Mouse (Mus musculus) regulatory T cell (primary cell): ENCODE results near the gene Taok2.
"Not testable (repeated sequence)": the region's sequence is repeated elsewhere in the genome, so short reads cannot be mapped to it uniquely, and the experiment has no call there.

Experiments used
- in situ Hi-C: fragments of 300-600 bp; cut with MboI, MseI; formaldehyde crosslinking; loops from one replicate; pipeline ENCODE4 v1.15.1; 2025; ENCODE audit warnings: high pct_unique_total_duplicates

Gene Taok2

DNA sequence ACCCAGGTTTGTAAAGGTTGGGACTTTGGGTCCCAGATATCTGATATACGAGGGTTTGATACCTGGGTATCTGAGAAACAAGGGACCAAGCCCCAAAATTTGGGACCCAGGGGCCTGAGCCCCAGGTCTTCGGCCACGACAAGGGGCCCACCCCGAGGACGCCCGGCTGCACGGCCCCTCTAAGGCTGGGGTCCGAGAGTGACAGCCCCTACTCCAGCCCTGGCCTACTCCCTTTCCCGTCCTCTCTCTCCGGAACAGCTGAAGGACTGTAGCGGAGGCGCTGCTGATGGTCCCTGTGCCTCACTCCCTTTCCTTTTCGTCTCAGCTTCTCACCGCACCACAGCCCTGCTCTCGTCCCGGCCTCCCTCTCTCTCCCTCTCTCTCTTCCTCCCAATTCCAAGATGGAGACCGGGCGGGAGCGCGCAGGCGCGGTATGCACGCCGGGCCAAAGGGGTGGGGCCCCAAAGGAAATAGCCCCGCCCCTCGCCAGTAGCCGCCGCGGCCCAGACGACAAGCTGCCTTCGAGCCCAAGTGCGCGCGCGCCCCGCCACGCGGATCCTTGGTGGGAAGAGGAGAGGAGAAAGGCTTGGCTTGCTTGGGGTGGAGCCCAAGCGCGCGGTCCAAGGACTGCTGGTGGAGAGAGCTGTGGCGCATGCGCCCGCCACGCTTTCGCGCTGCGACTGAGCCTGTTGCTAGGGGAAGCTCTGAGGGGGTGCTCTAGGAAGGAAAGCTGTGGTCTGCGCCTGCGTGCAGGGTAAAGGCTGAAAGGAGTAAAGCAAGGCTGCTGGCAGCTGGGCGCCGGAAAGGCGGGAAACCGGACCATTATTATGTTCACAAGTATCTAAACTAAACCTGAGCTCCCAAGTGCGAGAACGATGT, at the start of gene Taok2:
Gene Taok2 (minus strand): TSS at position 418 of the 879 bp plus-strand sequence.
- in situ Hi-C loops: no loop called here

DNA sequence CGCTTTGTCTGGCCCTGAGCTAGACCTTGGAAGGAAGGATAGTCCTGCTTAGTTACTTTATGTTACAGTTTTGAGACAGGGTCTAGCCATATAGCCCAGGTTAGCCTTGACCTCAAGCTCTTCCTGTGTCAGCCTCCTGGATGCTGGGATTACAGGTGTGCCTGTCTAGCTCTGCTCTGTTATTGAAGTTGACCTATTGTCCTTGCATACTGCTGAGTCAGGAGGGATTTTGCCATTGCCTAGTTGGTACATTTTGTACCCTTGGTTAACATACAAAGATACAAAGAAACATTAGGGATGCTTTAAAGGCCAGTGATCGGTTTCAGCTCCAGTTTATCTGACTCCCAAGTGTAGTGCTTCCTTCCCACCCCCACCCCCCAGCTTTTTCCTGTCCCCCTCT, 48.1 kb upstream of the Taok2 start:
- in situ Hi-C loops: no loop called here

DNA sequence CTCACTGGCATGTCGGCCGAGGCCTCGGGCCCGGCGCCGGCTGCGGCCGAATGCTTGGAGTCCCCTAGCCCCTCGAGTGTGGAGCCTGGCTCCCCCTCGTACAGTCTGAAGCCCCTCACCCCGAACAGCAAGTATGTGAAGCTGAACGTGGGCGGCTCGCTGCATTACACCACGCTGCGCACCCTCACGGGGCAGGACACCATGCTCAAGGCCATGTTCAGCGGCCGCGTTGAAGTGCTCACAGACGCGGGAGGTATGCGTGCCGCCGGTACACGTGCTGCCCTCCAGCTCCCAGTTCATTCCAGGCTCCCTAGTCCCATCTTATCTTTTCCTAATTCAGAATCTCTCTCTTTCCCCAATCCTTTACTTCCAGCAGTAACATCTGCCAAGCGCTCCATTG, 44.5 kb upstream of the Taok2 start:
- in situ Hi-C loops: loop anchor here (5.0 kb wide), 1 partner anchor 52 kb away; no protein-coding TSS in a partner anchor

- in situ Hi-C loops: loop anchor here (5.0 kb wide), 1 partner anchor 51 kb away; no protein-coding TSS in a partner anchor
Observed at GRCm38 (mm10) chr7:126928384-126929037, 44.0 kb upstream of the Taok2 start, which contains the start of gene Kctd13. Gene Kctd13 (plus strand): TSS chr7:126928879.

- in situ Hi-C loops: loop anchor here (5.0 kb wide), 1 partner anchor 49 kb away; no protein-coding TSS in a partner anchor
Observed at GRCm38 (mm10) chr7:126926299-126926698, 41.8 kb upstream of the Taok2 start.

GRCm38 (mm10) chr7:126923999-126924398, 39.5 kb upstream of the Taok2 start:
- in situ Hi-C loops: no loop called here

GRCm38 (mm10) chr7:126922624-126923060, 38.1 kb upstream of the Taok2 start, which contains the start of gene Tmem219:
Gene Tmem219 (minus strand): TSS chr7:126922917.
- in situ Hi-C loops: no loop called here

DNA sequence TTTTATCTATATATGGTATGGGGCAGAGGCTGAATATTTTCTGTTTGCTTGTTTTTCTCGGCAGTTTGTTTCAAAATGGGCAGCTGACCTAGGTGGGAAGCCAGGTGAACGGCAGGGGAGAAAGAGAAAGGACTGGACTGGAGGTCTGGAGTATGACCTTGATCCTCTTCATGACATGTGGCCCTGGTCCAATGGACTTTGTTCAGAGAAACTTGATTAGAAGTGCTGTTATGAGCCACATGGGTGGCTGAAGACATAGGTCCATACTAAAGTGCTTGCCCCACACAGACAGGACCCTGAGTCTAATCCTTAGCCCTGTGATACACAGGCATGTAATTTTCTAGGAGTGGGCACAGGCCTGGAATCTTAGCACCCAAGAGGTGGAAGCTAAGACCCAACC, 37.1 kb upstream of the Taok2 start:
- in situ Hi-C loops: no loop called here

DNA sequence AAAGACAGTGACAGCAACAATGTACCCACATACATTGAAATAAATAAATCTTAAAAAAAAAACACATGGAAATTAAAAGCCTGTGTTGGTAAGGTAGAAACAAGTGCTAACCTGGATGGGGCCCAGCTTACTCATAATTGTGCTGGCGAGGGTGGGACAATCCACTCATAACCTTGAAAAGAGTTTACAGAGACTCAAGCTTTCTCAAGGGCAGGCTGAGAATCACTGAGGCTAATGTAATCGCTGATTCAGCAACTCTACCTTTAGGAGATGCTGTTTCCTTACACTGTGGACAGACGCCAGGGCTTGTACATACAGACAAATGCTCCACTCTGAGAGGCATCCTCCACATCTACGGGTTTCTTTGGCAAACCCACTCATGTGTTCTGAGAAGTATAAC, 35.5 kb upstream of the Taok2 start:
- in situ Hi-C loops: no loop called here

DNA sequence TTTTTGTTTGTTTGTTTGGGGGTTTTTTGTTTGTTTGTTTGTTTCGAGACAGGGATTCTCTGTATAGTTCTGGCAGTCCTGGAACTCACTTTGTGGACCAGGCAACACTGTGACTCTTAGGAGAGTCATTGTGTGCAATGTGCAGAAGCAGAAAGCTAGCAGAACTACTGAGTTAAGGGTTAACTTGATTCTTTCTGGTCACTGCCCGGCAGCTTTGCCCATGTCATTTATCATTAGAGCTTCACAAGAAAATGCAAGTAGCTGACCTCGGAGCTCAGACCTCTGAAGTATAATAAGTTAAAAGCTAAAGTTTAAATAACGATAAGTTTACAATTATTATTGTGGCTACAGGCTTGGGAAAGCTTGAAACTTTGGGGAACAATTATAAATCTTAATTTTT, 33.9 kb upstream of the Taok2 start:
- in situ Hi-C loops: not testable (repeated sequence)

DNA sequence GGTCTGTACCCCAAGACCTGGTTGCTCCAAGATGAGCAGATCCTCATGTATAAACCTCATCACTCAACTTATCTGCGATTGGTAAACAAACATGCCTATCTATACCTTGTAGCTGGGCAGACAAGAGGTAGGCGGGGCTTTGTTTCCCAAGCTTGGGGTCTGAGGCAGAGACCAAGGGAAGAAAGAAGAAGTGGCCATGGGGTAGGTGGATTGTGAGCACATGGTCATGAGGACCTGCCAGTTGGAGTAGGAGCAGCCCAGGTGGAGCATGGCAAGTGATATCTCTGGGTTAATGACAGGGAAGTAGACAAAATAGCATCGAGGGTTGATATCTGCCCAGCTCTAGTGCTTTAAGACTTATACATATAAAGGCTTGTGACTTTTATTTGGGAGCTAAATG, 30.3 kb upstream of the Taok2 start:
- in situ Hi-C loops: no loop called here

- in situ Hi-C loops: no loop called here
Observed at GRCm38 (mm10) chr7:126905590-126905989, 21.1 kb upstream of the Taok2 start.

DNA sequence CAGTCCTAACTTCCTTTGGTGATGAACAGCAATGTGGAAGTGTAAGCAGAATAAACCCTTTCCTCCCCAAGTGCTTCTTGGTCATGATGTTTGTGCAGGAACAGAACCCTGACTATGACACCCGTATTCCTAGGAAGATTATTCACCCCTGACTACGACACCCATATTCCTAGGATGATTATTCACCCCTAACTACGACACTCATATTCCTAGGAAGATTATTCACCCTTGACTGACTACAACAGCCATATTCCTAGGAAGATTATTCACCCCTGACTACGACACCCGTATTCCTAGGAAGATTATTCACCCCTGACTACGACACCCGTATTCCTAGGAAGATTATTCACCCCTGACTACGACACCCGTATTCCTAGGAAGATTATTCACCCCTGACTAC, 15.3 kb upstream of the Taok2 start:
- in situ Hi-C loops: not testable (repeated sequence)

DNA sequence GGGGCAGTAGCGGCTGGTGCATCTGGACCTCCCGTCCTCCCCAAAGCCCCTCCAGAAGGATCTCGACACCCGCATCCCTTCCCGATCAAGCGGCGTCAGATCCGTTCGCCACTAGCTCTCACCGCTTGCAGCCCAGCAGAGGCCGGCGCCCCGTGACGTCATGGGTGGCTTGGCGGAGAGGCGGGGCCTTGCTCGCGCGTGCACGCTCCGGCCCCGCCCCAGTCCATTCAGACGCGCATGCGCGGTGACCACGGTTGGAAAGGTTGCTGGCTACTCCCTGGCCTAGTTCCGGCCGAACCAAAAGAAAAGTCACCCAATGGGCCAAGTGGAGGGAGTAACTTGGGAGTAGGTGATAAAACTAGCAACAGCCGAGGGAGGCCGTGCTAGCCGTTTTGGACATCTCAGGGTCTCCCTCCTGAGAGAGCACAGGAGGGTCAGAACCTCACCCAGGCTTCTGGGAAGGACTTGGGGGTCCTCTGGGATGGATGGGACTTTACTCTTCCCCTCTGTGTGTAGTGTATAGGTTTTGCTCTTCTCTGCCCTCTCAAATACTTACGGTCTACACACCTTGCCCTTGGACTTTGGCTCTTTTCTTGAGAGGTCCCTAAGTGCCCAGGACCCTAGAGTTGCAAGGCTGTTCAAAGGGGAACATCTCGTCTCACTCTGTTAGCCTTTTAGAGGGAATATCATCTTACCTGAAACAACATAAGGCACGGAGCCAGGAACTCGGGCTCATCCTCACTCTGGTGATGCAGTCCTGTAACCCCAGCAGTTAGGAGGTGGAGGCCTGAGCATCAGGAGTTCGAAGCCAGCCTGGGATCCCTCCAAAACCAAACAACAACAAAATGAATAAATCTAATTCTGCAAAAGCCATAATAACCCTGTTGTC, 13.8 kb upstream of the Taok2 start:
- in situ Hi-C loops: no loop called here

GRCm38 (mm10) chr7:126897390-126898101, 13.0 kb upstream of the Taok2 start:
- in situ Hi-C loops: no loop called here

- in situ Hi-C loops: no loop called here
Observed at GRCm38 (mm10) chr7:126896912-126897311, 12.4 kb upstream of the Taok2 start.

GRCm38 (mm10) chr7:126888852-126889251, 4.3 kb upstream of the Taok2 start:
- in situ Hi-C loops: no loop called here

DNA sequence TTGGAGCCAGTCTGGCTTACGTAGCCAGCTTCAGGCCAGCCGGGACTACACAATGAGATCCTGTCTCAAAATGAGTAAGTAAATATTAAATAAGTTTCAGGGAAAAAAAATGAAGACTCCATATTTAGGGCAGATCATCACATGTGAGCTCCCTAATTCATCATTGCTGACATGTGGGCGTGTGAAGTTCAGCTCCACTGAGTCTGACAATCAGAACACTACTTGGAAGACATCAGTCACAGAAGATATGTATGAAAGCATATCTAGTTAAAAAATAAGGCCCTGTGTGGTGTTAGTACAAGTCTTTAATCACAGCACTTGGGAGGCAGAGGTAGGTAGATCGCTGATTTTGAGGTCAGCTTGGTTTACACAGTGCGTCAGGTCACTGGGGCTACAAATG, 2.8 kb upstream of the Taok2 start:
- in situ Hi-C loops: no loop called here

DNA sequence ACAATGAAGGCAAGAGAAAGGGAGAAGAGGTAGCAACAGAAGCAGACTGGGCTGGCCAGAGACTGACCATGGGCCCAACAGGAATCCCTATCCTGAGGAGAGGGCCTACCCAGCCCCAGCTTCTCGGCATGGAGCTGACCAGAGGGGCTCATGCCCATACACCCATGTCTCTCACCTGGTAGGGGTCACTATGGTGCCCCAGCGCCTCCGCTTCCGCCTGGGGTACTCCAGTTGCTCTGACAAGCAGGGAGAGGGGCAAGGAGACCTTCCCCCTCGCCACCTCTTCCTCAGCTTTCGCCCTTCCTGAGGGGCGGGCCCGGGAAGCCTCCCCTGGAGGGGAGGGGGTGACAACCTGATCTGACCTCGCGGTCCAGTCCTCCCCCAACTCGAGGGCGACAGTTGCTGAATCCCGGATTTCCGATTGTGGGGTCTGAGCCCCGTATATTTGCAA, 747 bp downstream of the Taok2 start:
- in situ Hi-C loops: no loop called here

DNA sequence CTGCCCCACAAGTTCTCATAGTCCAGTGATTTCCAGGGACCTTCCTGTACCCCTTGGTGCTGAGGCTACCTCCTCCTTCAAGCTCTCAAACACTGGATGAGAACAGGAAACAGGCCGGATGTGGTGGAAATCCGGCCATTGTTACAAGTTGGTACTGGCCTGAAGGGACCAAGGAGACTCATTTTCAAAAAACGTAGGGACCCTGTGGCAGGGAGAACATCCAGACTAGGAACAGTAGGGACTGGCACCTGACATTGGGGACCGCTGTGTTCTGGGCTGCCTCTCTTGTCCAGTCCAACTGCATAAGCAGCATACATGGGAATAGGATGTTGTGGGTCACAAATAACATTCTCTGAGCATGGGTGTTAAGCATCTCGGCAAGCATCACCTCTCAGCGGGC, 3.5 kb downstream of the Taok2 start:
- in situ Hi-C loops: no loop called here

DNA sequence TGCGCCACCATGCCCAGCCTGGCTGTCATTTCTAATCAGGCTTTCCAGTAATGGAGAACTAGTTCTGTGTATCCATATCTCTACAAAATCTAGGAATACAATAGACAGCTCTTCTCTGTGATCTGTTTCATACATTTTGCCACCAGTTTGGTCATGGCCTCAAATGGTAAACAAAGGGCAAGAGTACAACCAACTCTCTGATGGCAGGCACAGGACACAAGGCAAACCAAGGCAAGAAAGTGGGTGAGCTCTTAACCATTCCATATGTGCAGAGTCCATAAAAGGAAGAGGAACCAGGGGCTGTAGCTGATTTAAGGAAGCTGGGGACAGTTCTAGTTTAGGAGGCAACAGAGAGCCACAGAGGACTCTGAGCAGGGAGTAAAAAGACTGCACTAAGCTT, 7.3 kb downstream of the Taok2 start:
- in situ Hi-C loops: loop anchor here (5.0 kb wide), 1 partner anchor 50 kb away; the partner anchor contains the start of gene Kctd13
